ENCODE assay signal across 15 mouse cellular contexts in genomic region chr14:121101531-121101930, GRCm38 (mm10).
DNase-seq lines count a peak whose midpoint lies in the region; ATAC-seq and TF ChIP-seq lines count a peak whose summit lies in the region.
"Had no signal": no experiment of that assay in that cellular context is flagged by ENCODE, and none has a peak within 500 bp of the region (broad histone marks: within the 10 kb centered on the region; RNA-seq: fewer than 3 reads in every experiment).

No protein-coding gene starts in this region.

- no peak for DNase-seq in heart, embryonic 10.5 days (ENCODE audit: low spot score)
- no peak for DNase-seq in heart, postnatal 25 days (ENCODE audit: low spot score)
- no peak for DNase-seq in limb, embryonic 10.5 days (ENCODE audit: low spot score)
- no peak for DNase-seq in stomach, postnatal 0 days (ENCODE audit: low spot score)
- DNase-seq: cerebellum, adult 9-10 months; gastrocnemius, postnatal 14 days; layer of hippocampus, postnatal 36 days; left cerebral cortex, postnatal 4 days had no signal

- no peaks in the 10 kb centered on the region for H3K27me3 ChIP-seq in heart, embryonic 10.5 days (ENCODE audit: insufficient read depth, poor library complexity, severe bottlenecking)
- no peaks in the 10 kb centered on the region for H3K27me3 ChIP-seq in intestine, embryonic 16.5 days (replicated peaks; ENCODE audit: control insufficient read depth, insufficient read depth, low read length)
- no peaks in the 10 kb centered on the region for H3K27me3 ChIP-seq in intestine, postnatal 0 days (replicated peaks; ENCODE audit: control insufficient read depth, insufficient read depth, low read length)
- H3K27me3 ChIP-seq in limb, embryonic 12.5 days = no peaks in the 10 kb centered on the region
- no peaks in the 10 kb centered on the region for H3K27me3 ChIP-seq in limb, embryonic 10.5 days (ENCODE audit: low read depth, poor library complexity, severe bottlenecking)
- H3K27me3 ChIP-seq in stomach, embryonic 16.5 days (ENCODE audit: control insufficient read depth, insufficient read depth, low read length) = no peaks in the 10 kb centered on the region
- no peaks in the 10 kb centered on the region for H3K27me3 ChIP-seq in stomach, postnatal 0 days (ENCODE audit: control insufficient read depth, insufficient read depth, low read length)
- H3K27me3 ChIP-seq: CH12.LX; forebrain, embryonic 12.5 days had no signal

- no peak overlapping the region for H3K4me2 ChIP-seq in intestine, embryonic 16.5 days (ENCODE audit: low read depth, low read length)
- H3K4me2 ChIP-seq in intestine, postnatal 0 days (replicated peaks; ENCODE audit: low read depth) = no peak overlapping the region
- H3K4me2 ChIP-seq in limb, embryonic 12.5 days = no peak overlapping the region
- no peak overlapping the region for H3K4me2 ChIP-seq in stomach, embryonic 16.5 days (ENCODE audit: low read depth, low read length)
- no peak overlapping the region for H3K4me2 ChIP-seq in stomach, postnatal 0 days (replicated peaks; ENCODE audit: low read depth)
- H3K4me2 ChIP-seq: forebrain, embryonic 12.5 days had no signal

- intact Hi-C loops in heart, postnatal 25 days (cut with DNase I) = no loop called here

- H3K4me3 ChIP-seq in heart, embryonic 10.5 days = no peak overlapping the region
- no peak overlapping the region for H3K4me3 ChIP-seq in intestine, embryonic 16.5 days (ENCODE audit: low read length)
- H3K4me3 ChIP-seq in intestine, postnatal 0 days (ENCODE audit: low read depth, low read length) = no peak overlapping the region
- no peak overlapping the region for H3K4me3 ChIP-seq in limb, embryonic 12.5 days (replicated peaks)
- H3K4me3 ChIP-seq in limb, embryonic 10.5 days = no peak overlapping the region
- no peak overlapping the region for H3K4me3 ChIP-seq in stomach, embryonic 16.5 days (replicated peaks; ENCODE audit: low read length)
- no peak overlapping the region for H3K4me3 ChIP-seq in stomach, postnatal 0 days (ENCODE audit: low read depth, low read length)
- H3K4me3 ChIP-seq: forebrain, embryonic 12.5 days; hindbrain, embryonic 10.5 days had no signal

- ATAC-seq in intestine, embryonic 16.5 days = no peak
- ATAC-seq in intestine, postnatal 0 days = no peak
- ATAC-seq in limb, embryonic 12.5 days (ENCODE audit: insufficient number of reproducible peaks, insufficient read depth, low FRiP score, low TSS enrichment, low read depth) = no peak
- no peak for ATAC-seq in stomach, embryonic 16.5 days (ENCODE audit: insufficient read depth, low FRiP score)
- no peak for ATAC-seq in stomach, postnatal 0 days (ENCODE audit: low FRiP score, low TSS enrichment)

- peaks cover 16% of the 10 kb centered on the region for H3K36me3 ChIP-seq in heart, embryonic 10.5 days
- no peaks in the 10 kb centered on the region for H3K36me3 ChIP-seq in intestine, embryonic 16.5 days (ENCODE audit: control insufficient read depth, insufficient read depth, low read length)
- H3K36me3 ChIP-seq in intestine, postnatal 0 days (ENCODE audit: control insufficient read depth, insufficient read depth) = no peaks in the 10 kb centered on the region; the same call in 1 of the 2 replicates
- H3K36me3 ChIP-seq in limb, embryonic 12.5 days = peaks cover 23% of the 10 kb centered on the region
- H3K36me3 ChIP-seq in limb, embryonic 10.5 days = peaks cover 48% of the 10 kb centered on the region
- no peaks in the 10 kb centered on the region for H3K36me3 ChIP-seq in stomach, embryonic 16.5 days (ENCODE audit: control insufficient read depth, insufficient read depth, low read length)
- H3K36me3 ChIP-seq in stomach, postnatal 0 days (ENCODE audit: control insufficient read depth, insufficient read depth, low read length) = no peaks in the 10 kb centered on the region
- H3K36me3 ChIP-seq: forebrain, embryonic 12.5 days had no signal

- peak overlapping the region; percentile 74 for H3K27ac ChIP-seq in heart, embryonic 10.5 days
- peak overlapping the region; percentile 34; the same call in 1 of the 2 replicates for H3K27ac ChIP-seq in intestine, embryonic 16.5 days (ENCODE audit: low read length)
- H3K27ac ChIP-seq in intestine, postnatal 0 days (ENCODE audit: low read depth, low read length) = no peak overlapping the region
- peak overlapping the region; percentile 17; the same call in 1 of the 2 replicates for H3K27ac ChIP-seq in limb, embryonic 12.5 days
- no peak overlapping the region for H3K27ac ChIP-seq in limb, embryonic 10.5 days
- H3K27ac ChIP-seq in stomach, embryonic 16.5 days (ENCODE audit: low read length) = peak overlapping the region; percentile 25; the same call in 1 of the 2 replicates
- no peak overlapping the region for H3K27ac ChIP-seq in stomach, postnatal 0 days (replicated peaks)
- H3K27ac ChIP-seq: forebrain, embryonic 12.5 days; hindbrain, embryonic 10.5 days had no signal

- H3K9me3 ChIP-seq in heart, embryonic 10.5 days = no peaks in the 10 kb centered on the region
- H3K9me3 ChIP-seq in intestine, embryonic 16.5 days (ENCODE audit: control insufficient read depth, low read length) = no peaks in the 10 kb centered on the region
- H3K9me3 ChIP-seq in intestine, postnatal 0 days (ENCODE audit: control insufficient read depth) = no peaks in the 10 kb centered on the region
- no peaks in the 10 kb centered on the region for H3K9me3 ChIP-seq in limb, embryonic 12.5 days
- H3K9me3 ChIP-seq in limb, embryonic 10.5 days (replicated peaks) = no peaks in the 10 kb centered on the region
- H3K9me3 ChIP-seq in stomach, embryonic 16.5 days (replicated peaks; ENCODE audit: control insufficient read depth, low read length) = no peaks in the 10 kb centered on the region
- H3K9me3 ChIP-seq in stomach, postnatal 0 days (ENCODE audit: control insufficient read depth, low read length) = no peaks in the 10 kb centered on the region
- H3K9me3 ChIP-seq: forebrain, embryonic 12.5 days; hindbrain, embryonic 10.5 days had no signal

- no peak overlapping the region for H3K9ac ChIP-seq in intestine, embryonic 16.5 days (ENCODE audit: low read depth, low read length)
- H3K9ac ChIP-seq in intestine, postnatal 0 days (ENCODE audit: low read depth, low read length) = no peak overlapping the region
- H3K9ac ChIP-seq in limb, embryonic 12.5 days (replicated peaks) = no peak overlapping the region
- H3K9ac ChIP-seq in stomach, embryonic 16.5 days (ENCODE audit: low read length) = no peak overlapping the region
- H3K9ac ChIP-seq in stomach, postnatal 0 days (ENCODE audit: low read length) = no peak overlapping the region
- H3K9ac ChIP-seq: forebrain, embryonic 12.5 days had no signal

- no peak for TF ChIP-seq CTCF in intestine, postnatal 0 days (IDR thresholded peaks at IDR 0.05; ENCODE audit: low read depth)
- no peak for TF ChIP-seq CTCF in stomach, postnatal 0 days (IDR thresholded peaks at IDR 0.05; ENCODE audit: low read depth)

- no peak for TF ChIP-seq EP300 in stomach, postnatal 0 days (optimal IDR thresholded peaks at IDR 0.05)

- peaks cover 82% of the 10 kb centered on the region for H3K4me1 ChIP-seq in heart, embryonic 10.5 days
- H3K4me1 ChIP-seq in intestine, embryonic 16.5 days (ENCODE audit: control insufficient read depth, insufficient read depth, low read length) = peaks cover 49% of the 10 kb centered on the region
- peaks cover 26% of the 10 kb centered on the region for H3K4me1 ChIP-seq in intestine, postnatal 0 days (replicated peaks; ENCODE audit: control insufficient read depth, insufficient read depth, low read length)
- peaks cover 86% of the 10 kb centered on the region for H3K4me1 ChIP-seq in limb, embryonic 12.5 days (replicated peaks)
- peaks cover 87% of the 10 kb centered on the region for H3K4me1 ChIP-seq in limb, embryonic 10.5 days
- peaks cover 44% of the 10 kb centered on the region for H3K4me1 ChIP-seq in stomach, embryonic 16.5 days (ENCODE audit: control insufficient read depth, insufficient read depth, low read length)
- H3K4me1 ChIP-seq in stomach, postnatal 0 days (replicated peaks; ENCODE audit: control insufficient read depth, insufficient read depth) = no peaks in the 10 kb centered on the region

- 81% methylated on average over 5 of the region's 5 CpGs for WGBS in heart, embryonic 10.5 days
- WGBS in intestine, embryonic 16.5 days = 49% methylated on average over 5 of the region's 5 CpGs
- WGBS in intestine, postnatal 0 days = 36% methylated on average over 5 of the region's 5 CpGs
- WGBS in limb, embryonic 12.5 days = 82% methylated on average over 5 of the region's 5 CpGs
- WGBS in limb, embryonic 10.5 days = 92% methylated on average over 5 of the region's 5 CpGs
- WGBS in stomach, embryonic 16.5 days = 60% methylated on average over 5 of the region's 5 CpGs
- 59% methylated on average over 5 of the region's 5 CpGs for WGBS in stomach, postnatal 0 days

Comparison
In these comparisons a context has a peak if more than half of its experiments do, and no peak if none do; other contexts are left out.
1. H3K27ac ChIP-seq: peak in heart, embryonic 10.5 days (single experiment), intestine, embryonic 16.5 days (single experiment), limb, embryonic 12.5 days (single experiment) and stomach, embryonic 16.5 days (single experiment); none in intestine, postnatal 0 days (single experiment), limb, embryonic 10.5 days (single experiment) and stomach, postnatal 0 days (single experiment).